Mouse (Mus musculus): ENCODE results near the gene Creg1.

DNA sequence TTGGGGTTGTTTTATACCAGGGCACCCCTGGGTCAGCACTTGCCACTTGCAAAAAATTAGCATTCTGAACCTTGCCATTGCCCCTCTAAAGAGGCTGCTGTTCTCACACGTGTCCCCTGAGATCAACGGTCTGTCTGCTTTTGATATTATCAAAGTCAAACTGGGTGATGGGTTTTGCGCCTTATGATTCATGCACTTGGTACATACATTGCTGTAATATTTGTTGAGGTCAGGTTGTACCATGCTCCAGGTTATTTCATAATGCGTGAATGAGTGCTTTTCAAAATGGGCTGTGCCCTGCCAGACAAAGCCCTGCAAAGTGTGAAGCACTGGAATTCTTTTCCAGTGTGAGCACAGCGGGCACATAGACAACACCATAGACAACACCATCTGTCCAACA lies 11.7 kb upstream of the Creg1 start:
- TF ChIP-seq POLR2A (IDR thresholded peaks at IDR 0.05; ENCODE audit: low read depth, low read length) (no peak), CTCF (IDR thresholded peaks at IDR 0.05; ENCODE audit: extremely low read depth, insufficient read depth, insufficient read length, insufficient replicate concordance) (no peak)

All from spleen, adult 2 months (tissue).